Mouse (Mus musculus): ENCODE data around the gene Utp18. TPM values are rescaled to one million over a fixed set of nuclear protein-coding genes. Genes with fewer than 3 reads are reported as not detected.
A peak's percentile ranks its signal among the peaks of the same experiment; 100 is the strongest.
"Not testable (repeated sequence)": the region's sequence is repeated elsewhere in the genome, so short reads cannot be mapped to it uniquely, and the experiment has no call there.

Utp18 gene
- polyA plus RNA-seq (2015; fragmentation: Nextera tagmentation; extraction: Ambion mirVana) = 24.2 and 27.8 TPM in 2 replicates

- H3K27ac ChIP-seq (replicated peaks) = peak within 1 kb of the TSS; percentile 97
- WGBS = under 1% methylated on average over 78 of the region's 83 CpGs
- peak within 1 kb of the TSS; percentile 100 for H3K4me3 ChIP-seq (replicated peaks)
Observed at GRCm38 (mm10) chr11:93885572-93886410, at the start of gene Utp18, which contains the start of gene Mbtd1. Utp18 (minus strand) TSS chr11:93885766. Mbtd1 (plus strand) TSS chr11:93885852.

GRCm38 (mm10) chr11:93929106-93929505 lies 43.5 kb upstream of the Utp18 start:
- H3K27ac ChIP-seq (replicated peaks) = no peak overlapping the region
- no peak overlapping the region for H3K4me3 ChIP-seq (replicated peaks)
- H3K9me3 ChIP-seq (replicated peaks) = no peaks in the 10 kb centered on the region
- ATAC-seq (ENCODE audit: insufficient number of reproducible peaks, low FRiP score, low TSS enrichment, low read depth) = no peak
- no peak overlapping the region for H3K9ac ChIP-seq
- H3K4me1 ChIP-seq = no peaks in the 10 kb centered on the region
- no peak overlapping the region for H3K4me2 ChIP-seq (replicated peaks)
- peaks cover 57% of the 10 kb centered on the region for H3K36me3 ChIP-seq
- no peaks in the 10 kb centered on the region for H3K27me3 ChIP-seq

More at GRCm38 (mm10) chr11:93885572-93886410, at the start of gene Utp18, which contains the start of gene Mbtd1:
- H3K4me2 ChIP-seq (replicated peaks) = peak within 1 kb of the TSS; percentile 80
- H3K9me3 ChIP-seq (replicated peaks) = no peaks in the 10 kb centered on the region
- H3K36me3 ChIP-seq = peaks cover 3% of the 10 kb centered on the region; the same call in 1 of the 2 replicates
- no peaks in the 10 kb centered on the region for H3K27me3 ChIP-seq
- H3K9ac ChIP-seq = peak within 1 kb of the TSS; percentile 96
- peak; percentile 97 for ATAC-seq (ENCODE audit: insufficient number of reproducible peaks, low FRiP score, low TSS enrichment, low read depth)
- H3K4me1 ChIP-seq = peaks cover 30% of the 10 kb centered on the region

GRCm38 (mm10) chr11:93915019-93915418 lies 29.5 kb upstream of the Utp18 start:
- WGBS = 95% methylated on average over 2 of the region's 2 CpGs
- peaks cover 55% of the 10 kb centered on the region for H3K36me3 ChIP-seq
- H3K9me3 ChIP-seq (replicated peaks); H3K4me1 ChIP-seq; ATAC-seq (ENCODE audit: insufficient number of reproducible peaks, low FRiP score, low TSS enrichment, low read depth); H3K27ac ChIP-seq (replicated peaks); H3K4me3 ChIP-seq (replicated peaks); H3K9ac ChIP-seq; H3K27me3 ChIP-seq; H3K4me2 ChIP-seq (replicated peaks): not testable (repeated sequence)

- ATAC-seq (ENCODE audit: insufficient number of reproducible peaks, low FRiP score, low TSS enrichment, low read depth) = no peak
- WGBS = 74% methylated on average over 3 of the region's 3 CpGs
- Histone ChIP-seq H3K4me1 (no peaks in the 10 kb centered on the region), H3K36me3 (peaks cover 56% of the 10 kb centered on the region), H3K9ac (no peak overlapping the region), H3K27me3 (no peaks in the 10 kb centered on the region), H3K9me3 (replicated peaks) (no peaks in the 10 kb centered on the region), H3K4me2 (replicated peaks) (no peak overlapping the region), H3K27ac (replicated peaks) (no peak overlapping the region), H3K4me3 (replicated peaks) (no peak overlapping the region)
Observed at GRCm38 (mm10) chr11:93911603-93912002, 26.0 kb upstream of the Utp18 start.

- H3K36me3 ChIP-seq = peaks cover 55% of the 10 kb centered on the region
- H3K27ac ChIP-seq (replicated peaks) = no peak overlapping the region
- 86% methylated on average over 9 of the region's 9 CpGs for WGBS
- no peaks in the 10 kb centered on the region for H3K4me1 ChIP-seq
- H3K9me3 ChIP-seq (replicated peaks) = no peaks in the 10 kb centered on the region
- H3K4me2 ChIP-seq (replicated peaks) = no peak overlapping the region
- H3K27me3 ChIP-seq = no peaks in the 10 kb centered on the region
- ATAC-seq (ENCODE audit: insufficient number of reproducible peaks, low FRiP score, low TSS enrichment, low read depth) = no peak
- H3K9ac ChIP-seq = no peak overlapping the region
- no peak overlapping the region for H3K4me3 ChIP-seq (replicated peaks)
Observed at GRCm38 (mm10) chr11:93908829-93909228, 23.3 kb upstream of the Utp18 start.

- ATAC-seq (ENCODE audit: insufficient number of reproducible peaks, low FRiP score, low TSS enrichment, low read depth) = no peak
- Histone ChIP-seq H3K27me3 (no peaks in the 10 kb centered on the region), H3K36me3 (peaks cover 50% of the 10 kb centered on the region), H3K4me3 (replicated peaks) (no peak overlapping the region), H3K9me3 (replicated peaks) (no peaks in the 10 kb centered on the region), H3K27ac (replicated peaks) (no peak overlapping the region), H3K4me2 (replicated peaks) (no peak overlapping the region), H3K9ac (no peak overlapping the region), H3K4me1 (no peaks in the 10 kb centered on the region)
- 73% methylated on average over 3 of the region's 3 CpGs for WGBS
Observed at GRCm38 (mm10) chr11:93907839-93908238, 22.3 kb upstream of the Utp18 start.

- Histone ChIP-seq H3K9me3 (replicated peaks) (no peaks in the 10 kb centered on the region), H3K27me3 (no peaks in the 10 kb centered on the region), H3K9ac (no peak overlapping the region), H3K4me2 (replicated peaks) (no peak overlapping the region), H3K4me3 (replicated peaks) (no peak overlapping the region), H3K36me3 (peaks cover 50% of the 10 kb centered on the region), H3K4me1 (no peaks in the 10 kb centered on the region), H3K27ac (replicated peaks) (no peak overlapping the region)
- ATAC-seq (ENCODE audit: insufficient number of reproducible peaks, low FRiP score, low TSS enrichment, low read depth) = no peak
- 93% methylated on average over 3 of the region's 4 CpGs for WGBS
Observed at GRCm38 (mm10) chr11:93906834-93907233, 21.3 kb upstream of the Utp18 start.

GRCm38 (mm10) chr11:93897732-93898131 lies 12.2 kb upstream of the Utp18 start:
- no peak for ATAC-seq (ENCODE audit: insufficient number of reproducible peaks, low FRiP score, low TSS enrichment, low read depth)
- no peak overlapping the region for H3K4me2 ChIP-seq (replicated peaks)
- 81% methylated on average over 3 of the region's 3 CpGs for WGBS
- H3K27ac ChIP-seq (replicated peaks) = no peak overlapping the region
- no peaks in the 10 kb centered on the region for H3K27me3 ChIP-seq
- H3K9ac ChIP-seq = no peak overlapping the region
- no peak overlapping the region for H3K4me3 ChIP-seq (replicated peaks)
- no peaks in the 10 kb centered on the region for H3K9me3 ChIP-seq (replicated peaks)
- H3K36me3 ChIP-seq = peaks cover 11% of the 10 kb centered on the region; the same call in 1 of the 2 replicates
- no peaks in the 10 kb centered on the region for H3K4me1 ChIP-seq

- peak overlapping the region; percentile 80 for H3K4me2 ChIP-seq (replicated peaks)
Observed at GRCm38 (mm10) chr11:93887080-93887447, 1.5 kb upstream of the Utp18 start.

GRCm38 (mm10) chr11:93886411-93887079 lies 979 bp upstream of the Utp18 start:
- peak overlapping the region; percentile 96 for H3K9ac ChIP-seq
- 1% methylated on average over 34 of the region's 34 CpGs for WGBS
- no peaks in the 10 kb centered on the region for H3K27me3 ChIP-seq
- peak overlapping the region; percentile 100 for H3K4me3 ChIP-seq (replicated peaks)
- peak overlapping the region; percentile 97 for H3K27ac ChIP-seq (replicated peaks)
- H3K36me3 ChIP-seq = peaks cover 2% of the 10 kb centered on the region; the same call in 1 of the 2 replicates
- no peaks in the 10 kb centered on the region for H3K9me3 ChIP-seq (replicated peaks)
- peak overlapping the region; percentile 80 for H3K4me2 ChIP-seq (replicated peaks)
- H3K4me1 ChIP-seq = peaks cover 30% of the 10 kb centered on the region
- no peak for ATAC-seq (ENCODE audit: insufficient number of reproducible peaks, low FRiP score, low TSS enrichment, low read depth)

More at GRCm38 (mm10) chr11:93887080-93887447, 1.5 kb upstream of the Utp18 start:
- Histone ChIP-seq H3K9ac (peak overlapping the region; percentile 96), H3K9me3 (replicated peaks) (no peaks in the 10 kb centered on the region), H3K36me3 (no peaks in the 10 kb centered on the region), H3K4me1 (peaks cover 30% of the 10 kb centered on the region), H3K27me3 (no peaks in the 10 kb centered on the region), H3K4me3 (replicated peaks) (peak overlapping the region; percentile 100), H3K27ac (replicated peaks) (peak overlapping the region; percentile 97; the same call in 1 of the 2 replicates)
- 3% methylated on average over 4 of the region's 4 CpGs for WGBS
- ATAC-seq (ENCODE audit: insufficient number of reproducible peaks, low FRiP score, low TSS enrichment, low read depth) = no peak

GRCm38 (mm10) chr11:93884901-93885571 lies 530 bp downstream of the Utp18 start:
- Histone ChIP-seq H3K4me2 (replicated peaks) (peak overlapping the region; percentile 80), H3K9me3 (replicated peaks) (no peaks in the 10 kb centered on the region), H3K9ac (peak overlapping the region; percentile 96), H3K4me3 (replicated peaks) (peak overlapping the region; percentile 100), H3K4me1 (peaks cover 30% of the 10 kb centered on the region), H3K27me3 (no peaks in the 10 kb centered on the region), H3K36me3 (peaks cover 9% of the 10 kb centered on the region), H3K27ac (replicated peaks) (peak overlapping the region; percentile 97)
- under 1% methylated on average over 73 of the region's 81 CpGs for WGBS
- ATAC-seq (ENCODE audit: insufficient number of reproducible peaks, low FRiP score, low TSS enrichment, low read depth) = peak; percentile 66

Measured in embryonic facial prominence, embryonic 15.5 days (tissue).